Mouse (Mus musculus) myocyte (in vitro differentiated cells): ENCODE data around the gene Stip1. TPM values are rescaled to one million over a fixed set of nuclear protein-coding genes. Genes with fewer than 3 reads are reported as not detected.
"Not testable (repeated sequence)": the region's sequence is repeated elsewhere in the genome, so short reads cannot be mapped to it uniquely, and the experiment has no call there.

Source experiments
- H3K27me3 ChIP-seq: one replicate; pipeline ENCODE4 v1.6.1; 2011; ENCODE audit not compliant: control insufficient read depth, insufficient read depth, insufficient read length
- H3K36me3 ChIP-seq: one replicate; pipeline ENCODE4 v1.6.1; 2011; ENCODE audit not compliant: control insufficient read depth, insufficient read depth
- H3K4me2 ChIP-seq: one replicate; pipeline ENCODE4 v1.6.1; 2011; ENCODE audit warnings: low read depth, control low read depth
- H3K4me3 ChIP-seq: one replicate; pipeline ENCODE4 v1.5.1; 2011; ENCODE audit warnings: mild to moderate bottlenecking, control low read depth, moderate library complexity
- H3K79me2 ChIP-seq: one replicate; pipeline ENCODE4 v1.6.1; 2011; ENCODE audit not compliant: control insufficient read depth, insufficient read depth
- H3ac ChIP-seq: one replicate; pipeline ENCODE4 v1.6.1; 2011; ENCODE audit not compliant: control insufficient read depth, insufficient read length
- CEBPB ChIP-seq: IDR thresholded peaks from 2 replicates; pipeline ENCODE4 v1.6.1; 2011; ENCODE audit warnings: mild to moderate bottlenecking, moderate library complexity; ENCODE audit not compliant: poor library complexity, insufficient read depth, severe bottlenecking
- E2F4 ChIP-seq: IDR thresholded peaks from one replicate; pipeline ENCODE4 v1.6.1; 2011; ENCODE audit warnings: mild to moderate bottlenecking, control low read depth, moderate library complexity; ENCODE audit not compliant: insufficient read depth
- MAX ChIP-seq: IDR thresholded peaks from one replicate; pipeline ENCODE4 v1.6.1; 2011; ENCODE audit warnings: low read depth, mild to moderate bottlenecking, control low read depth
- MYOD1 ChIP-seq, 3 experiments: IDR thresholded peaks; one replicate each; pipeline ENCODE4 v1.6.1; 2011; ENCODE audit warnings: control low read depth in 2 of 3, low read depth in 2 of 3, mild to moderate bottlenecking in 2 of 3, moderate library complexity in 1 of 3; ENCODE audit not compliant: insufficient read length in 2 of 3, control insufficient read depth in 1 of 3
- MYOG ChIP-seq, 3 experiments: IDR thresholded peaks; one replicate each; pipeline ENCODE4 v1.6.1; 2011; ENCODE audit warnings: control low read depth in 2 of 3, low read depth in 2 of 3, mild to moderate bottlenecking in 2 of 3; ENCODE audit not compliant: insufficient read length in 2 of 3, control insufficient read depth in 1 of 3, insufficient read depth in 1 of 3
- POLR2A ChIP-seq: IDR thresholded peaks from one replicate; pipeline ENCODE4 v1.6.1; 2011; ENCODE audit warnings: low read depth, mild to moderate bottlenecking, control low read depth, moderate library complexity; ENCODE audit not compliant: insufficient read length
- POLR2AphosphoS2 ChIP-seq: IDR thresholded peaks from one replicate; pipeline ENCODE4 v1.6.1; 2011; ENCODE audit warnings: low read depth, control low read depth; ENCODE audit not compliant: insufficient read length
- REST ChIP-seq: IDR thresholded peaks from one replicate; pipeline ENCODE4 v1.6.1; 2011; ENCODE audit warnings: mild to moderate bottlenecking, control low read depth, moderate library complexity; ENCODE audit not compliant: insufficient read depth, insufficient read length
- SRF ChIP-seq: IDR thresholded peaks from one replicate; pipeline ENCODE4 v1.6.1; 2011; ENCODE audit warnings: low read depth; ENCODE audit not compliant: control insufficient read depth, insufficient read length
- TCF12 ChIP-seq: IDR thresholded peaks from one replicate; pipeline ENCODE4 v1.6.1; 2011; ENCODE audit warnings: mild to moderate bottlenecking, control low read depth; ENCODE audit not compliant: poor library complexity, insufficient read depth, severe bottlenecking
- TCF3 ChIP-seq: IDR thresholded peaks from one replicate; pipeline ENCODE4 v1.6.1; 2011; ENCODE audit warnings: low read depth, control low read depth; ENCODE audit not compliant: insufficient read length
- USF1 ChIP-seq: IDR thresholded peaks from one replicate; pipeline ENCODE4 v1.6.1; 2011; ENCODE audit warnings: low read depth, mild to moderate bottlenecking, control low read depth, moderate library complexity
- polyA plus RNA-seq: library from polyadenylated mRNA; unstranded; fragments of >200 nt; fragmentation: generic; extraction: Trizol; gene quantifications from one replicate; pipeline ENCODE4 v1.2.1, GENCODE M21; 2012; ENCODE audit warnings: missing spikeins

Stip1 gene
- polyA plus RNA-seq, 1 experiment = 223 TPM

- H3K79me2 ChIP-seq = no peaks in the 10 kb centered on the region
- H3K27me3 ChIP-seq = no peaks in the 10 kb centered on the region
- no peaks in the 10 kb centered on the region for H3K36me3 ChIP-seq
- peak overlapping the region; percentile 96 for H3K4me2 ChIP-seq
- TF ChIP-seq MYOG (IDR thresholded peaks at IDR 0.05; ENCODE audit: control insufficient read depth in 1 of 3, insufficient read depth in 1 of 3, insufficient read length in 2 of 3, low read depth in 2 of 3) = no peak
- TF ChIP-seq MAX = no peak
- no peak for TF ChIP-seq CEBPB
- TF ChIP-seq POLR2AphosphoS2 = no peak
- TF ChIP-seq E2F4 = no peak
- TF ChIP-seq TCF12 = no peak
- no peak for TF ChIP-seq REST
- H3K4me3 ChIP-seq = peak overlapping the region; percentile 49
- peak overlapping the region; percentile 56 for H3ac ChIP-seq
Observed at GRCm38 (mm10) chr19:7057126-7057721, 17.5 kb upstream of the Stip1 start.

GRCm38 (mm10) chr19:7056248-7057087 lies 16.7 kb upstream of the Stip1 start, which contains the start of gene Macrod1:
Gene Macrod1, plus strand, starts transcription at chr19:7056810.
- H3K79me2 ChIP-seq = no peaks in the 10 kb centered on the region
- H3K36me3 ChIP-seq = no peaks in the 10 kb centered on the region
- H3K4me2 ChIP-seq = peak within 1 kb of the TSS; percentile 96
- no peak for TF ChIP-seq USF1
- peak in 2 of 3 experiments; percentile 89 to 95 for TF ChIP-seq MYOD1 (IDR thresholded peaks at IDR 0.05; ENCODE audit: control insufficient read depth in 1 of 3, insufficient read length in 2 of 3, low read depth in 2 of 3)
- TF ChIP-seq SRF = no peak
- TF ChIP-seq MAX = peak; percentile 58
- peak; percentile 40 for TF ChIP-seq POLR2AphosphoS2
- peak; percentile 74 to 98 (median 97) for TF ChIP-seq MYOG (IDR thresholded peaks at IDR 0.05; ENCODE audit: control insufficient read depth in 1 of 3, insufficient read depth in 1 of 3, insufficient read length in 2 of 3, low read depth in 2 of 3)
- no peak for TF ChIP-seq E2F4
- no peak for TF ChIP-seq CEBPB
- peak; percentile 68 for TF ChIP-seq POLR2A
- no peak for TF ChIP-seq REST
- TF ChIP-seq TCF3 = peak; percentile 96
- peak; percentile 49 for TF ChIP-seq TCF12
- H3K27me3 ChIP-seq = no peaks in the 10 kb centered on the region
- H3K4me3 ChIP-seq = peak within 1 kb of the TSS; percentile 49
- H3ac ChIP-seq = peak within 1 kb of the TSS; percentile 56

GRCm38 (mm10) chr19:7055173-7055572 lies 15.4 kb upstream of the Stip1 start:
- Histone ChIP-seq H3K79me2 (no peaks in the 10 kb centered on the region), H3K4me3 (no peak overlapping the region), H3ac (no peak overlapping the region), H3K4me2 (peak overlapping the region; percentile 96), H3K27me3 (no peaks in the 10 kb centered on the region), H3K36me3 (no peaks in the 10 kb centered on the region)
- TF ChIP-seq TCF3 = no peak
- TF ChIP-seq MYOD1 (IDR thresholded peaks at IDR 0.05; ENCODE audit: control insufficient read depth in 1 of 3, insufficient read length in 2 of 3, low read depth in 2 of 3) = no peak
- TF ChIP-seq TCF12 = no peak
- no peak for TF ChIP-seq REST
- TF ChIP-seq MAX = no peak
- no peak for TF ChIP-seq POLR2A
- TF ChIP-seq SRF = no peak
- TF ChIP-seq E2F4 = no peak
- TF ChIP-seq MYOG (IDR thresholded peaks at IDR 0.05; ENCODE audit: control insufficient read depth in 1 of 3, insufficient read depth in 1 of 3, insufficient read length in 2 of 3, low read depth in 2 of 3) = no peak
- no peak for TF ChIP-seq USF1
- TF ChIP-seq CEBPB = no peak
- TF ChIP-seq POLR2AphosphoS2 = no peak

GRCm38 (mm10) chr19:7054772-7055171 lies 15.0 kb upstream of the Stip1 start:
- H3K36me3 ChIP-seq = no peaks in the 10 kb centered on the region
- H3K4me2 ChIP-seq = peak overlapping the region; percentile 96
- H3K4me3 ChIP-seq = no peak overlapping the region
- H3ac ChIP-seq = no peak overlapping the region
- H3K79me2 ChIP-seq = no peaks in the 10 kb centered on the region
- TF ChIP-seq SRF (no peak), POLR2AphosphoS2 (no peak), POLR2A (peak; percentile 22), REST (no peak), E2F4 (no peak), MYOG (IDR thresholded peaks at IDR 0.05; ENCODE audit: control insufficient read depth in 1 of 3, insufficient read depth in 1 of 3, insufficient read length in 2 of 3, low read depth in 2 of 3) (no peak), MAX (peak; percentile 30), USF1 (peak; percentile 30), CEBPB (peak; percentile 89), TCF12 (no peak), MYOD1 (IDR thresholded peaks at IDR 0.05; ENCODE audit: control insufficient read depth in 1 of 3, insufficient read length in 2 of 3, low read depth in 2 of 3) (no peak), TCF3 (no peak)
- no peaks in the 10 kb centered on the region for H3K27me3 ChIP-seq

GRCm38 (mm10) chr19:7053382-7053781 lies 13.6 kb upstream of the Stip1 start:
- not testable (repeated sequence) for H3ac ChIP-seq, H3K79me2 ChIP-seq, H3K27me3 ChIP-seq, H3K4me3 ChIP-seq, H3K36me3 ChIP-seq, H3K4me2 ChIP-seq
